Mouse (Mus musculus): ENCODE results near the gene Lgr6. TPM values are rescaled to one million over a fixed set of nuclear protein-coding genes. Genes with fewer than 3 reads are reported as not detected.

The Lgr6 gene
- polyA plus RNA-seq, 2 experiments from 2014 or later = 0.08 TPM; not detected in 1

GRCm38 (mm10) chr1:135012472-135012871 is 92.6 kb downstream of the Lgr6 start:
- ATAC-seq = no peak

- no peak for ATAC-seq
These were observed 93.2 kb downstream of the Lgr6 start for GRCm38 (mm10) chr1:135011912-135012311.

DNA sequence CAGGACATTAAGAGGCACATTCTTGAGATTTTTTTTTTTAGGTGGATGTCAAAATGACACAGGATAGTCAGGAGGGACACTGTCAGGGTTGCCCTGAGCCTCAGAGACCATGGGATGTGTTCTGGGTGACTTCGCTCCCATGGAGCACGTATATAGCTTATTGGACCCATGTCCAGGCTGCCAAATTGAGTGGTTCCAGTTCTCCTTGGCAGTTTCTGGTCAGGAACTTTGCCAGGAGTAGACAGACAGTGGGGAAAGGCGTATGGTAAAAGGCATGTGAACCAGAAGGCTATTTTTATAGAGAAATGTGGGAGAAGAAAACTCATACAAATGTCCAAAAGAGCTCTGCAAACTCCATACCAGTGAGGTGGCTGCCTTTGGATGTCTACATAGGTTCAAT is 95.2 kb downstream of the Lgr6 start:
- no peak for ATAC-seq

- no peak for ATAC-seq
These were observed 99.4 kb downstream of the Lgr6 start for GRCm38 (mm10) chr1:135005696-135006095.

DNA sequence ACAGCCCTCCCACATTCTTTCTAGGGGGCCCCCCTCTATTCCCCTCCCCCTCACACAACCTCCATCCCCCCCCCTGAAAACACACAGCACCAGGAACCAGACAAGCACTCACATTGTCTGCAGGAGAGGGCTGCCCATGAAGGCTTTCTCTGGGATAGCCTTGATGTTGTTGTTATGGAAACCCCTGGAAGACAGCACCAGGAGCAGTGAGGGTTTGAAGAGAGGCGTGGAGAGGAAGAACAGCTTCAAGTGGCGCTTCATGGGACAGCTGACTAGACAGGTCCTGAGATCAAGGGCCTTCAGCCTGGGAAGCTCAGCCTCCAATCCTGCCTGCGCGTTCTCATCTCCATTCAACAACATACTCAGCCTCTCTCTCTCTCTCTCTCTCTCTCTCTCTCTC is 101.7 kb downstream of the Lgr6 start:
- no peak for ATAC-seq

DNA sequence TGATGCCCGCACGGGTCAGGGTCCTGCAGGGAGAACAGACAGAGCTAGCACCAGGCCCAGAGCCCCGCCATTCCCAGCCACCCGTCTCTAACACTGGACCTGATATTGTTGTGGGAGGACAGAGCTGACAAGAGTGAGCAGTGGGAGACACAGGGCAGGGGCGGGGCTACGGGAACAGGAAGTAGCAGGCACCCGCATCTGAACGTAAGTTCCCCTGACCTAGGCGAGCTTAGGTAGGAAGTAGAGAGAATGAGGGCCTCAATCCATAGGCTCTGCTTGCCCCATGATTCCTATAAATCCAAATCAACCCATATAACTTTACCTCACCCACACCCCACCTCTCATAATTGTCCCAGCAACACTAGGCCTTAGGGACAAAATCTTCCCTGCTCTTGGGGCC is 104.5 kb downstream of the Lgr6 start:
- no peak for ATAC-seq

DNA sequence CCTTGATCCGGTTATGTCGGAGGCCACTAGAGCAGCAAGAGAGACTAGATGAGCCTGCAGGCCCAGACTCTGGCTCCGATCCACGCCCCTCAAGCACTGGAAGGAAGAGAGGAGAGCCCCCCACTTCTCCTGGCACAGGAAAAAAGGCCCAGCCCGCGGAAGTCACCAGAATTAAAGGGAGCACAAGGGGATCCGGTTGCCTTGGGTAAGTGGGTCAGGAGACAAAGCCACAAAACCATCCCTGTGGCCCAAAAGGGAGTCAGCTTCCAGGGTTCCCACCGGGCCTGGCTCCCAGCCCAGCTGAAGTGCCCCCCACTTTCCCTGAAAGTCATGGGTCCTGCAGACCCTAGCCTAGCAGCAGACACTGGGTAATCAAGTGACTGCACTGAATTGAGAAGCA is 106.8 kb downstream of the Lgr6 start:
- ATAC-seq = no peak

GRCm38 (mm10) chr1:134997568-134997967 is 107.5 kb downstream of the Lgr6 start:
- ATAC-seq = no peak

- ATAC-seq = no peak
These were observed 108.6 kb downstream of the Lgr6 start for GRCm38 (mm10) chr1:134996471-134996870.

GRCm38 (mm10) chr1:134995954-134996353 is 109.1 kb downstream of the Lgr6 start:
- ATAC-seq = no peak

DNA sequence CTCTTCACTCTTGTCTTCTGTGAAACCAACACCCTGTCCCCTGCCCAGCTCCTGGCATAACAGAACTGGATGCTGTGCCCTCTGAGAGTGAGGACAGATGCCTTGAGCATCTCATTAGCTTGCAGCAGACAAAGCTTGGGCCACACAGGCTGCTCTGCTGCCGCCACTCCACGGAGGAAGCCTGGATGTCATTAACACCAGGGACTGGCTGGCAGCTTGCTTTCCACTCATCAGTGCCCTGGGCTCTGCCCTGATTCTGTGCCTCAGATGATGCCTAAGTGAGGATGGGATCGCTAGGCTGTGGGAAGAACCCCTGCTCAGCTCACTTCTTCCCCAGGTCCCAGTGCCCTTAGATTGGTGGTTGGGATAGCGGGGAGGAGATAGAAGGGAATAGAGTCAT is 109.6 kb downstream of the Lgr6 start:
- no peak for ATAC-seq

DNA sequence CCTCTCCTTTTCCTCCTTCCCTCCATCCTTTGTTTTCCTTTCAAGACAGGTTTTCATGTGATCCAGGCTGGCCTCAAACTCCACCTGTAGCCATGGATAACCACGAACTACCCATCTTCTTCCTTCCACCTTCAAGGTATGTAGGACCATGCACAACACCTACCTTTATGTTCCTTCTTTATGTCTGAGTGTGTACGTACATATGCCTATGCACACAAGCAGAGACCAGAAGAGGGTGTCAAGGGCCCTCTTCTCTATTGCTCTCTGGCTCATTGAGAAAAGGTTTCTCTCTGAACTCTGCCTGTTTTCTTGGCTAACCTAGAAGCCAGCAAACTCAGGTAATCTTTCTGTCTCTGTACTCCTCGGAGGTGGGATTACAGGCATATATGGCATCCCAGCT is 110.3 kb downstream of the Lgr6 start:
- ATAC-seq = no peak

- no peak for ATAC-seq
These were observed 112.9 kb downstream of the Lgr6 start for GRCm38 (mm10) chr1:134992046-134992645.

- ATAC-seq = peak; percentile 64
These were observed 115.7 kb downstream of the Lgr6 start for GRCm38 (mm10) chr1:134989372-134989771.

DNA sequence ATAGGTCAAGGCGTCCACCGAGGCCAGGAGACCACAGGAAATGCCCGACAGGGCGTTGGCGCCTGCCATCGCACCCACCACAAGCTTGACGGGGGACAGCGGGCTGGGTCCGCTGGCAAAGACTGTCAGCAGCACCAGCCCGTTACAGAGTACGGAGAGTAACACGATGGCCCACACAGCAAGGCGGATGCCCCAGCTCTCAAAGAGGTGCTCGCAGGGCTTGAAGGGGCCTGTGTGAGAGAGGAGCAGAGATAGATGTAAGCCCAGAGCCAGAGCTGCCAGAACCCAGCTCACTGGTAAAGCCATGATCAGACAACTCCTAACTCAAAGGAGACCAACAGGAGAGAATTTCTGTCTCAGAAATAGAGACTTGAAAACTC is 117.1 kb downstream of the Lgr6 start:
- ATAC-seq = no peak

DNA sequence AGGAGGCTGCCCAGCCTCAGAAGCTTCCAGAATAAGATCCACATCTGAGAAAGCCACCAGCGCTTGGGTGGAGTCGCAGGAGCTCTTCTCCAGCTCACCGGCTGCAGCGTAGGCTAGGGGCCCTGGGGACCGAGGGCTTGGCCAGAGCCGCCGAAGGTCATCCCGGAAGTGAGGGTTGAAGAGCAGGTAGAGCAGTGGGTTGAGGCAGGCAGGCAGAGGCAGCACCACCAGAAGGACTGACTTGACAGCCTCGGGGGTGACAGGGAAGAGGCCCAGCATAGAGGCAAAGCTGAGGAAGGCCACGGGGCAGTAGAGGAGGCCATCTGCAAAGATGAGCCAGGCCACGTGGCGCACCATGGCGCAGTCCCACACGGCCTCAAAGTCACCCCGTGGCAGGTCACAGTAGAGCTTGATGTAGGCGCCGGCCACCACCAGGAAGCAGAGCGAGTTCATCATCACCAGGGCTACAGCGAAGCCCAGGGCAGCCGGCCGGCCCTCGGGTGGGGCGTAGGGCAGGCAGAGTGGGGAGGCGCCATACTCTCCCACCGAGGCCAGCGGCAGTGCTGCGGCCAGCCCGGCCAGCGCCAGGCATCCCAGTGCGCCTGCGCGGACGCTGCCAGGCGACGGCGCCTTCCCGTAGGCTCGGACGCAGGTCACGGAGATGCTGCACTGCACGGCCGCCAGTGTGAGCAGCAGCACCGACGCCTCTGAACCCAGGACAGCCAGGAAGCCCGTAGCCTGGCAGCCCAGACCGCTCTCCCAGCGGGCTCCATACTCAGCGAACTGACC is 117.7 kb downstream of the Lgr6 start:
- ATAC-seq = peak; percentile 61

- no peak for ATAC-seq
These were observed 132.2 kb downstream of the Lgr6 start for GRCm38 (mm10) chr1:134972920-134973319.

- no peak for ATAC-seq
These were observed 139.6 kb downstream of the Lgr6 start for GRCm38 (mm10) chr1:134965430-134965829.

GRCm38 (mm10) chr1:134962821-134963220 is 142.3 kb downstream of the Lgr6 start:
- ATAC-seq = peak; percentile 58

DNA sequence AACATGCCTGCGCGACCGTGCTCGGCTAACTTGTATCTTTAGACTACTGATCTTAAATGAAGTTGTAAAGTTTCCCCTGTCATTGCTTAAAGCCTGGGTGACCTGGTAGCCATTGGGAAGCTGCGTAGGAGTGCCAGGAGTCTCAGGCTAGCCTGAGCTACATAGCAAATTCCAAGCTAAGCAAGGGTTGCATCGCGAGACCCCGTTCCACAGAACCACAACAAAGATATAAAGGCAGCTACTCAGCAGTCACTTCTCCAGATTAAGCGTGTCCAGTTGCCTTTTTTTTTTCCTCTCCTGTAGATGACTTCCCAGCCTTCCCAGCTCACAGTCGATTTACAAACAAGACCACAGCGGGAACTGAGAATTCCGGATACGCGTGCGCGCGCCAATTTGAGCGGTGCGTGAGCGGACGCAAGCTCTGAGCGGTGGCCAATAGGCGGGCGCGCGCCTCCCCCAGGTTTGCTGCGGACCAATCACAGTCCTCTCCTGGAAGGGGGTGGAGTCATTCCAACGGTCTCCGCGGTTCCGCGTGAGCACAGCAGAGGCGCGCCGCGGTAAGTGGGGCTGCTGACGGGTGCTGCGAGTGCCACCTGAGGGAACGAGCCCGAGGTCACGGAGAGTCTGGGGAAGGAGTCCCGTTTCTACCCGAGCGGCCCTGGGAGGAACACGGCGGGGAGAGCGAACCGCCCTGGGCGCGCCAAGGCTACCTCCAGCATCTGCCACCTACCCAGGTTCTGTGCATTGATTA is 142.8 kb downstream of the Lgr6 start, which contains the start of gene Ube2t:
Gene Ube2t (plus strand): TSS at position 513 of the 751 bp plus-strand sequence.
- peak; percentile 99 for ATAC-seq

GRCm38 (mm10) chr1:134960634-134961033 is 144.4 kb downstream of the Lgr6 start:
- ATAC-seq = no peak

- ATAC-seq = peak; percentile 98
These were observed 149.4 kb downstream of the Lgr6 start, which contains the start of gene Ppp1r12b for GRCm38 (mm10) chr1:134955637-134956176. TSS of gene Ppp1r12b (minus strand) at chr1:134955942.

- no peak for ATAC-seq
These were observed 149.9 kb downstream of the Lgr6 start for GRCm38 (mm10) chr1:134955050-134955636.
